Mouse (Mus musculus) kidney, adult 2 months (tissue): ENCODE measurements around the gene Arpc1b.

Experiments used
- CTCF ChIP-seq: fragments of 200-500 bp; conservative IDR thresholded peaks from 2 replicates; pipeline ENCODE4 v1.5.1; 2011; ENCODE audit warnings: low read depth, mild to moderate bottlenecking, control low read depth, low read length, moderate library complexity, mixed read lengths; ENCODE audit not compliant: insufficient read depth, insufficient read length
- POLR2A ChIP-seq: fragments of 200-500 bp; IDR thresholded peaks from one replicate; pipeline ENCODE4 v1.6.1; 2011; ENCODE audit warnings: low read depth, low read length, control low read depth

GRCm38 (mm10) chr5:145130995-145131394, 17.0 kb downstream of the Arpc1b start:
- no peak for TF ChIP-seq CTCF
- no peak for TF ChIP-seq POLR2A
